Mouse (Mus musculus) cerebellum, postnatal 25 days (tissue): ENCODE measurements at regions not wholly inside any gene's neighbourhood (a gene's known extent, or its start where the extent isn't known, plus 50 kb on each side); places are given as distances from the start of the nearest gene placed in this dataset.
A peak's percentile ranks its signal among the peaks of the same experiment; 100 is the strongest.

Experiments used
- DNase-seq, 2 experiments: peaks; one replicate each; pipeline ENCODE4 v3.0.0; 2021; ENCODE audit warnings: mixed read lengths in 2 of 2

DNA sequence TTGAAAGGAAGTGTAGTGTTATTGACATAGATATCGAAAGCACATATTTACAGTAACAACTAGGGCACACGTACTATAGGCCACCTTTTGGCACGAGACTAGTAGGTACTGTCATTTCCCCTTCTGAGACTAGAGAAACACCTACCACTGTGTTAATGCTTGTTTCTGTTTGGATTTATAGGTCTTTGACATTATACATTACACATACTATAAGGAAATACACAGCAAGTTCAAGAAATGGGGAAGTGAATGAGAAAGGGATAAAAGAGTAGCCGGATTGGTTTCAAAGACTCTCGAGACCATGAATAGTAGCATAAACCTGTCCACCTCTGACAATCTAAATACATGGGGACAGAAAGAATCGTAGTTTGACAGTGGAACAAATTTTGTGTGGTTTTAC, 900.3 kb upstream of the Pot1a start:
- DNase-seq, result no peak

DNA sequence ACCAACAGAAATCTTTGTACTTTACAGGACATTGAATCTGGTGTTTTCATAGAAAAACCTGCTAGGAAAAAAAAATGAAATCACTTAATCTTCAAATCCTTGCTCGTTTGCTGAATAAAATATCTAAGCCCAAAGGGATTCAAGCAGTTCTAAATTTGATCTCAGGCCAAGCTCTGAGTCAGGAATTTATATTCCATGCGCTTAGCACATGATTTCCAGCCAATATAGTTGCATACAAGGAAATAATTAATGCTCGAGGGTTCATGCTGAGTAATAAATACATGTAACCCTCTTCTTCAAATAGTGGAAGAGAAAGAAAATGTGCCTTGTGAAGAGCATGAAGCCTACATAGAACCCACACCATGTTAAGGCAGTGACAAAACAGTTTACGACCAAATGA, 899.8 kb upstream of the Pot1a start:
- DNase-seq, result no peak

DNA sequence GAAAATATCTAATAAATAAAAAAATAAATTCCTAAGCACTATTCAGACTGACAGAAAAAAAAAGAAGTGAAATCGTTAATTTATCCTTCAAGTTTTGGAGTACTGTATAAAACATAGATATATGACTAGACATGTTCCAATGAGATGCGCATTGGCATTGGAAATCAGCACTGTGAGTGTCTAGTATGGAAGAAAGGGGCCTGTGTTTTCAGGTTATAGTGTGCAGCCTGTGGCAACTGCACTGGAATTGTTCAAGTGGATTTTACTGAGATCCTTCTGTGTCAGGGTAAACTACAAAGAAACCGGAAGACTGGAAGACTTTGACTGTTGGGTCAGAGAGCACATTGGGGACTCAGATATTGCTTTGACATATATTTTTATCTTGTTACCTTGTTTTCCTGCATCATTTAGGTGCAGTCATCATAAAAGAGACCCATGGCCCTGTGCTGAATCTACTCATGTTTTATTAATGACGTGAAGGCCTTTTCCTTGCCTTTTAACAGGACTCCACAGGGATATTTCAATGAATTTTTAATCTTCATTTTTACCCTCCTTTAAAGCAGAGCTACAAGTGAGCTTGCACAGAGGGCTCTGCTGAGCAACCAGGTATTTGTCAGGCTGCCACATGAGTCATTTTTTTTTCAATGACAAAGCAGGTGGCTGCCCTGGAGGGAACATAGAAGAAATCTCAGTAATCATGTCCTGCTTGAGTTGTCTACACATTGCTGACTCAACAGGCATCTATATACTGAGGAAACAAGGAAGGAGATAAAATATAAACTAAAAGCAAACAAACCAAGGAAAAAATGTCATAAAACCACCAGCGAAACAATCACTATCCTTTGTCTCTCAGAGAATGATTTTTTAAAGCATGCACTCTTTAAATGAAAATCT, 899.2 kb upstream of the Pot1a start:
- DNase-seq, result peak; percentile 4 to 18
